8 mouse cellular contexts compared by ENCODE assay signal in the genomic region with DNA sequence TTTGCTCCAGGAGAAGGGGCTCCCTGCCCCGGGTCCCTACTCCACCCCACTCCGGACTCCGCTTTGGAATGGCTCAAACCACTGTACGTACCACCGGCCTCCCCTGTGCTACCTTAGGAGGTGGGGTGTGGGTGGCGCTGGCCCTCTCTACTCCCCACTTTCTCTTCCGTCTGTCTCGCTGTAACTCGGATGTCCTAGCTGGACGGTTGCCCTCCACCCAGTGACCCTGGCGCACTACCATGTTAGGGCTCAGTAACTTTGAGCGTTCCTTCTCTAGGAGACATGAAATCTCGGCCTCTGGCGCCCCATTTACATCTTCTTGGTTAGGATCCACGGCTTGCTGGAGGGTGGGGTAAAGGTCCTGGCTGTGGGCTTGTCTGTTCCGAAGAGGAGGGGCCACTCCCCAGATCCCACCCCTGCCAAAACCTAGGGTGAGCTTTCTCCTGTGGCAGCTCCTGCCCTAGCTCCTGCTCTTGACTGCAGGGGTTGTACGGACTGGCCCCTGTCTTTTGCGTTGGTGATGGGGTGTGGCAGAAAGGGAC. TPM values are rescaled to one million over a fixed set of nuclear protein-coding genes. Genes with fewer than 3 reads are reported as not detected.
DNase-seq lines count a peak whose midpoint lies in the region; ATAC-seq and TF ChIP-seq lines count a peak whose summit lies in the region.

No protein-coding gene starts in this region.

- peaks cover 63% of the 10 kb centered on the region for H3K79me2 ChIP-seq in myocyte (ENCODE audit: control insufficient read depth, insufficient read depth)

- H3K9me3 ChIP-seq in heart, embryonic 16.5 days (replicated peaks; ENCODE audit: control insufficient read depth, low read length) = no peaks in the 10 kb centered on the region
- H3K9me3 ChIP-seq in limb, embryonic 11.5 days (ENCODE audit: control insufficient read depth, low read length) = no peaks in the 10 kb centered on the region

- TF ChIP-seq POLR2A in myocyte (IDR thresholded peaks at IDR 0.05; ENCODE audit: insufficient read length, low read depth) = no peak

- intact Hi-C loops in gastrocnemius, postnatal 14 days (cut with DNase I; ENCODE audit: low total_unique reads) = no loop called here
- intact Hi-C loops in left cerebral cortex, postnatal 14 days (cut with DNase I) = no loop called here

- peak overlapping the region; percentile 93 for H3K27ac ChIP-seq in heart, embryonic 16.5 days (ENCODE audit: low read length)
- peak overlapping the region; percentile 58; the same call in 1 of the 2 replicates for H3K27ac ChIP-seq in limb, embryonic 11.5 days (replicated peaks; ENCODE audit: low read depth, low read length)

- H3K4me2 ChIP-seq in heart, embryonic 16.5 days (ENCODE audit: low read depth, low read length) = peak overlapping the region; percentile 100
- H3K4me2 ChIP-seq in limb, embryonic 11.5 days (ENCODE audit: low read depth, severe bottlenecking) = peak overlapping the region; percentile 89
- H3K4me2 ChIP-seq in myocyte (ENCODE audit: low read depth) = peak overlapping the region; percentile 77

- no peaks in the 10 kb centered on the region for H3K36me3 ChIP-seq in heart, embryonic 16.5 days (ENCODE audit: control insufficient read depth, insufficient read depth)
- no peaks in the 10 kb centered on the region for H3K36me3 ChIP-seq in limb, embryonic 11.5 days (ENCODE audit: control insufficient read depth, insufficient read depth, low read length)
- H3K36me3 ChIP-seq in myocyte (ENCODE audit: control insufficient read depth, insufficient read depth) = no peaks in the 10 kb centered on the region

- peaks cover 74% of the 10 kb centered on the region for H3K4me1 ChIP-seq in heart, embryonic 16.5 days (ENCODE audit: control insufficient read depth, insufficient read depth, low read length)
- H3K4me1 ChIP-seq in limb, embryonic 11.5 days (ENCODE audit: control insufficient read depth, insufficient read depth, low read length) = peaks cover 65% of the 10 kb centered on the region

- H3ac ChIP-seq in myocyte (ENCODE audit: control insufficient read depth, insufficient read length) = peak overlapping the region; percentile 24

- peak overlapping the region; percentile 72 for H3K4me3 ChIP-seq in heart, embryonic 16.5 days (ENCODE audit: low read length)
- H3K4me3 ChIP-seq in limb, embryonic 11.5 days (ENCODE audit: low read depth, low read length) = peak overlapping the region; percentile 66
- H3K4me3 ChIP-seq in myocyte = peak overlapping the region; percentile 72

- no peak for ATAC-seq in heart, embryonic 16.5 days (replicated peaks; ENCODE audit: extremely low read depth, insufficient read depth, low FRiP score)
- no peak for ATAC-seq in limb, embryonic 11.5 days (ENCODE audit: insufficient number of reproducible peaks, low FRiP score, low TSS enrichment, low read depth)

- DNase-seq in gastrocnemius, postnatal 14 days = peak; percentile 57
- no peak for DNase-seq in gastrocnemius, postnatal 25 days
- DNase-seq in adrenal gland, postnatal 14 days = peak; percentile 72
- DNase-seq in limb, embryonic 11.5 days (ENCODE audit: low spot score) = no peak
- DNase-seq in embryo, embryonic 10 days (ENCODE audit: low spot score) = no peak
- DNase-seq in left cerebral cortex, postnatal 14 days (ENCODE audit: low spot score in 2 of 2) = no peak

- peak overlapping the region; percentile 84 for H3K9ac ChIP-seq in heart, embryonic 16.5 days (ENCODE audit: low read length)
- H3K9ac ChIP-seq in limb, embryonic 11.5 days (ENCODE audit: low read length) = peak overlapping the region; percentile 62

- WGBS in heart, embryonic 16.5 days = 18% methylated on average over 18 of the region's 18 CpGs
- WGBS in limb, embryonic 11.5 days = 4% methylated on average over 18 of the region's 18 CpGs

- H3K27me3 ChIP-seq in heart, embryonic 16.5 days (ENCODE audit: control insufficient read depth, insufficient read depth, low read length) = no peaks in the 10 kb centered on the region
- no peaks in the 10 kb centered on the region for H3K27me3 ChIP-seq in limb, embryonic 11.5 days (ENCODE audit: control insufficient read depth, insufficient read depth, low read length)
- H3K27me3 ChIP-seq in myocyte (ENCODE audit: control insufficient read depth, insufficient read depth, insufficient read length) = no peaks in the 10 kb centered on the region

TF ChIP-seq in myocyte, 11 proteins besides CTCF, POLR2A, EP300 and RAD21:
- TF ChIP-seq MAX (IDR thresholded peaks at IDR 0.05; ENCODE audit: low read depth) (no peak), TCF12 (IDR thresholded peaks at IDR 0.05; ENCODE audit: insufficient read depth, poor library complexity, severe bottlenecking) (no peak), MYOD1 (IDR thresholded peaks at IDR 0.05; ENCODE audit: control insufficient read depth in 1 of 3, insufficient read length in 2 of 3, low read depth in 2 of 3) (no peak), CEBPB (IDR thresholded peaks at IDR 0.05; ENCODE audit: insufficient read depth, poor library complexity, severe bottlenecking) (no peak), POLR2AphosphoS2 (IDR thresholded peaks at IDR 0.05; ENCODE audit: insufficient read length, low read depth) (peak; percentile 52), MYOG (IDR thresholded peaks at IDR 0.05; ENCODE audit: control insufficient read depth in 1 of 3, insufficient read depth in 1 of 3, insufficient read length in 2 of 3, low read depth in 2 of 3) (no peak), USF1 (IDR thresholded peaks at IDR 0.05; ENCODE audit: low read depth) (no peak), E2F4 (IDR thresholded peaks at IDR 0.05; ENCODE audit: insufficient read depth) (no peak)

RNA-seq across cellular contexts. Expression of a gene that starts 21.7 kb away (rescaled TPM):
- total RNA-seq in gastrocnemius, postnatal 14 days (2021) = not detected
- not detected for total RNA-seq in gastrocnemius, postnatal 25 days (2021)
- not detected in 2 replicates for total RNA-seq in adrenal gland, postnatal 14 days (2021)
- polyA plus RNA-seq in heart, embryonic 16.5 days (2015; fragmentation: Nextera tagmentation; extraction: Ambion mirVana) = 4.1 and 4.5 TPM in 2 replicates
- polyA plus RNA-seq in limb, embryonic 11.5 days (2014; fragmentation: Nextera tagmentation; extraction: Ambion mirVana) = 0.40 TPM in 1 of 2 replicates, not detected in the other
- 0.05 TPM for polyA plus RNA-seq in myocyte (2012; fragmentation: generic; extraction: Trizol)
- total RNA-seq in left cerebral cortex, postnatal 14 days (2021) = 1 to 10 TPM; 2.8 to 3.1 TPM

RNA-seq across cellular contexts. Expression of a gene that starts 33.5 kb away (rescaled TPM):
- 10 to 100 TPM; 13.7 to 19.7 TPM for total RNA-seq in gastrocnemius, postnatal 14 days (2021)
- total RNA-seq in gastrocnemius, postnatal 25 days (2021) = 10 to 100 TPM in 1 of 2 experiments, 1 to 10 TPM in 1; 9.4 to 12.8 TPM
- 24.5 and 29.3 TPM in 2 replicates for total RNA-seq in adrenal gland, postnatal 14 days (2021)
- polyA plus RNA-seq in heart, embryonic 16.5 days (2015; fragmentation: Nextera tagmentation; extraction: Ambion mirVana) = 28.2 and 28.6 TPM in 2 replicates
- 46.7 and 48.7 TPM in 2 replicates for polyA plus RNA-seq in limb, embryonic 11.5 days (2014; fragmentation: Nextera tagmentation; extraction: Ambion mirVana)
- 27.3 TPM for polyA plus RNA-seq in myocyte (2012; fragmentation: generic; extraction: Trizol)
- total RNA-seq in left cerebral cortex, postnatal 14 days (2021) = 10 to 100 TPM; 14.6 to 15.1 TPM

RNA-seq across cellular contexts. Expression of a gene that starts 53.5 kb away (rescaled TPM):
- 1 to 10 TPM in 1 of 2 experiments, under 1 TPM in 1; 0.78 to 1.3 TPM for total RNA-seq in gastrocnemius, postnatal 14 days (2021)
- total RNA-seq in gastrocnemius, postnatal 25 days (2021) = under 1 TPM; 0.13 to 0.56 TPM
- 3.5 and 5.8 TPM in 2 replicates for total RNA-seq in adrenal gland, postnatal 14 days (2021)
- 18.6 and 23.0 TPM in 2 replicates for polyA plus RNA-seq in heart, embryonic 16.5 days (2015; fragmentation: Nextera tagmentation; extraction: Ambion mirVana)
- 58.7 and 63.4 TPM in 2 replicates for polyA plus RNA-seq in limb, embryonic 11.5 days (2014; fragmentation: Nextera tagmentation; extraction: Ambion mirVana)
- 2.6 TPM for polyA plus RNA-seq in myocyte (2012; fragmentation: generic; extraction: Trizol)
- under 1 TPM; 0.47 to 0.57 TPM for total RNA-seq in left cerebral cortex, postnatal 14 days (2021)

Comparison
In these comparisons a context has a peak if more than half of its experiments do, and no peak if none do; other contexts are left out.
1. DNase-seq: peak in gastrocnemius, postnatal 14 days (single experiment) and adrenal gland, postnatal 14 days (single experiment); none in gastrocnemius, postnatal 25 days (single experiment), limb, embryonic 11.5 days (single experiment), embryo, embryonic 10 days (single experiment) and left cerebral cortex, postnatal 14 days (0 of 2).
2. Peak in every context shown above with its lines, with median percentiles within 50 percentile points of each other: H3K4me2 ChIP-seq and H3K4me3 ChIP-seq.